In genomic region chr13:69414813-69415212, GRCm38 (mm10) we compare ENCODE assay signal across 19 mouse cellular contexts.
"Had no signal": no experiment of that assay in that cellular context is flagged by ENCODE, and none has a peak within 500 bp of the region (broad histone marks: within the 10 kb centered on the region; RNA-seq: fewer than 3 reads in every experiment).

No protein-coding gene starts in this region.

- ATAC-seq: intestine, embryonic 15.5 days; midbrain, embryonic 15.5 days had no signal

- H3K4me2 ChIP-seq: intestine, embryonic 15.5 days; kidney, embryonic 15.5 days; limb, embryonic 13.5 days; midbrain, embryonic 11.5 days; midbrain, embryonic 15.5 days; neural tube, embryonic 12.5 days had no signal

- H3K27ac ChIP-seq: intestine, embryonic 15.5 days; kidney, embryonic 15.5 days; limb, embryonic 13.5 days; liver, embryonic 14.5 days; midbrain, embryonic 15.5 days; neural tube, embryonic 12.5 days; stomach, postnatal 0 days had no signal

- H3K27me3 ChIP-seq: intestine, embryonic 15.5 days; kidney, embryonic 15.5 days; limb, embryonic 13.5 days; megakaryocyte, embryonic 14.5 days; midbrain, embryonic 15.5 days; neural tube, embryonic 12.5 days had no signal

- H3K4me3 ChIP-seq: intestine, embryonic 15.5 days; kidney, embryonic 15.5 days; limb, embryonic 13.5 days; midbrain, embryonic 15.5 days; neural tube, embryonic 12.5 days had no signal

- H3K9ac ChIP-seq: intestine, embryonic 15.5 days; kidney, embryonic 15.5 days; limb, embryonic 13.5 days; liver, embryonic 14.5 days; midbrain, embryonic 15.5 days; neural tube, embryonic 12.5 days had no signal

- H3K4me1 ChIP-seq: intestine, embryonic 15.5 days; limb, embryonic 13.5 days; megakaryocyte, embryonic 14.5 days; midbrain, embryonic 15.5 days; neural tube, embryonic 12.5 days had no signal

- H3K9me3 ChIP-seq: intestine, embryonic 15.5 days; kidney, embryonic 15.5 days; limb, embryonic 13.5 days; midbrain, embryonic 15.5 days; neural tube, embryonic 12.5 days had no signal

- H3K36me3 ChIP-seq: intestine, embryonic 15.5 days; kidney, embryonic 15.5 days; limb, embryonic 13.5 days; midbrain, embryonic 15.5 days; neural tube, embryonic 12.5 days had no signal

- DNase-seq: kidney, adult 2 months; kidney, postnatal 25 days; layer of hippocampus, adult 9-11 months; layer of hippocampus, postnatal 36 days; left cerebral cortex, postnatal 4 days; lung, adult 18-20 months; lung, postnatal 4 days; right cerebral cortex, postnatal 14 days; thymus, adult 18-20 months; thymus, postnatal 14 days had no signal
